Mouse (Mus musculus) megakaryocyte, embryonic 14.5 days (primary cell): ENCODE results near the gene Gm49027.

ENCODE experiments used
- FLI1 ChIP-seq: IDR thresholded peaks from 2 replicates; pipeline ENCODE4 v1.6.1; 2012; ENCODE audit warnings: low read length, inconsistent platforms, mixed read lengths
- GATA1 ChIP-seq: IDR thresholded peaks from 3 replicates; pipeline ENCODE4 v1.6.1; 2012; ENCODE audit warnings: mixed read lengths, low read length, inconsistent platforms, borderline replicate concordance

GRCm38 (mm10) chr5:123525281-123525680 is at the start of gene Gm49027:
- TF ChIP-seq GATA1 (no peak), FLI1 (no peak)
